Mouse (Mus musculus) cerebral cortex, adult 2 months (tissue): ENCODE measurements around the gene Clcnka.

Experiments
- WGBS: fragments of 180-500 bp; shearing (Covaris S2); methylation state at CpG from one replicate; pipeline ENCODE4 v1.1.7; 2018; 5-methylcytosine and 5-hydroxymethylcytosine counted together

The Clcnka gene

DNA sequence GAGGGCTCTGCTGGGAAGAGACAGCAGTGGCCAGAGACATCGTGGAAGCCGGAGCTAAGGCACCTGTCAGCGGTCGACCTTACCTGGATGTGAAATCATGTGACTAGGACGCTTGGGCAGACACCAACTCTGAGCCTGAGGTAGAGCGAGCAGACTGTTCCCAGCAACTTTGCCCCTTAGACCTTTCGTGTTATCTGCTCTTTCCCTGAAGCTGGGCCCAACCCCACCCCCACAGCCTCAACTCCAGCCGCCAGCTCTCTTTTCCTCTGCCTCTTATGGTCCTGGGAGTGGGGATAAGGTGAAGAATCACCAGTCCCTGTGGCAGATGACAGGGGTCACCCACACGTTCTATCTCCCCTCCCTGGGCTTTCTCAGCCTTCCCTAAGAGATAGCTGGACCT is 22.4 kb upstream of the Clcnka start:
- WGBS, result 77% methylated on average over 9 of the region's 9 CpGs

GRCm38 (mm10) chr4:141420192-141420829 is 21.8 kb upstream of the Clcnka start, which contains the start of gene Hspb7:
TSS of gene Hspb7 (plus strand) at chr4:141420779.
- WGBS, result 47% methylated on average over 9 of the region's 9 CpGs

GRCm38 (mm10) chr4:141419398-141420191 is 21.1 kb upstream of the Clcnka start:
- WGBS, result 62% methylated on average over 27 of the region's 27 CpGs

DNA sequence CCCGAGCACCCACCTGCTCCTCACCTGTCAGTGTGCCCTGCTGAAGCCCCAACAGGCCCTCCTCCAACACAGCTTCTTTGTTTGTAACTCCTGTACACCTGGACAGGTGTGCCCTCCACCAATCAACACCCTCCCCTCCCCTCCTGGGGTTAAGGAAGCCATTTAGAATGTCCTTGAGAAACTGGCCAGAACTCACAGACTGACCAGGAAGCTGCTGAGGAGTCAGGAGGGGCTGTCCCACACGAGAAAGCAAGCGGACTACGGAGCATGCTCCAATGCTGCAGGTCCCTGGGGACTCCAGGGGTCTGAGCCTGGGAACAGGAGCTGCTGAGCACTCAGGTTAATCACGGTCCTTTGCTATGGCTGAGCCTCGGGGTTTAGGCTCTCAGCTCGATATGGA is 17.4 kb upstream of the Clcnka start, which contains the start of gene Clcnkb:
Clcnkb (minus strand) TSS at position 91 of the 400 bp plus-strand sequence.
- WGBS, result 73% methylated on average over 7 of the region's 7 CpGs

GRCm38 (mm10) chr4:141411430-141411992 is 13.0 kb upstream of the Clcnka start:
- 27% methylated on average over 22 of the region's 22 CpGs for WGBS

- WGBS, result 90% methylated on average over 3 of the region's 3 CpGs
Observed at GRCm38 (mm10) chr4:141408577-141408976, 10.1 kb upstream of the Clcnka start.

- WGBS, result 42% methylated on average over 14 of the region's 14 CpGs
Observed at GRCm38 (mm10) chr4:141406516-141407299, 8.2 kb upstream of the Clcnka start.

- 85% methylated on average over 3 of the region's 3 CpGs for WGBS
Observed at GRCm38 (mm10) chr4:141405314-141405622, 6.7 kb upstream of the Clcnka start.

DNA sequence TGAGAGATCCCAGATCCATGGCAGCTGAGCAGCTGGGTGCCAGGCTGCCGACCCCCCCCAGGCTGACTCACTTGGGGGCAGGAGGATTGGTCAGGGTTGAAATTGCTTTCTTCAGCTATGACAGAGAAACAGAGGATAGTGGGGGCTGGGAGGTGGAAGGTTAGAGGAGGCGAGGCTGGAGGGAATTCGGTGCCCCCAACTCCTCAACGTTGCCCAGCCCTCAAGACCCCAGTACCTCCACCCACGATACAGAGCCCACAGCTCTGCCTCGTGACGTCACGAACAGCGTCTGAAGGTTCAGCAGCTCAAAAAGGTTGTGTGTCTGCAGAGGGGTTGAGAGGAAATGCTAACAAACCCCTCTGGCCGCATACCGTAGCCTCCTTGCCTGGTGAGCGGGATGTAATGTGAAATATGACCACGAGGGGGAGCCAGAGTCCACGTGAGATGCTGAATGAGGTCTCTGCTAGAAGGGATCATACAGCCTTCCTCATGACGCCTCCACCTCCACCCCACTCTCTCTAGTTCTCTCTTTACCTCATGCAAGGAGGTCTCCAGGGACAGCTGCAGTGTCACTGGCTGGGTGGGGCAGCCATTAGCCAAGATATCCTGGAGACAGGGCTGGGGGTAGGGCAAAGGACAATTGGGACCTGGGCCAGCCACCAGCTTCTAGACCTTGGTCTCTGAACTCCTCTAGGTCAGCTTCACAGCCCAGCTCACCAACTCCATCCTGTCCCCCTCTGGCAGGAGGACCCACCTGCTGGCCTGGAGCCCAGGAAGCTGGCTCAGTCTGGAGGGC is 6.2 kb upstream of the Clcnka start:
- 11% methylated on average over 15 of the region's 15 CpGs for WGBS

- 88% methylated on average over 15 of the region's 15 CpGs for WGBS
Observed at GRCm38 (mm10) chr4:141400171-141400570, 1.6 kb upstream of the Clcnka start.

DNA sequence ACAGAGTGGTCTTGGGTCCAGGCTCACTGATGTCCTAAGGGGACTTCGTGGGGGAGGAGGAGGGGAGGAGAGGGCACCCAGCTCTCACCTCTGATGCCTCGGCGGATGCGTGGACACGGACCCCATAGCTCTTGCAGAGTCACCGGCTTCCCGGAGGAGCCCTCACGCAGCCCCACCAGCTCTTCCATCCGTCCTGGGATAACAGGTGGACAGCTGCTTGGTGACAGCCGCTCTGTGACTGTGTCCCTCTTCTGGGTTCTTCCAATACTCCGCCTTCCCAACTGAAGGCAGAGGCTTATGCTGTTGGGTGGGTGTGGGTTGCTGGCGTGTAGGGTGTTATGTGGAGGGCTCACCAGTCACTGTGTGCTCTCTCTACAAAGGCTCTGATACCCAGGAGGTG is 663 bp downstream of the Clcnka start:
- WGBS, result 72% methylated on average over 12 of the region's 12 CpGs

DNA sequence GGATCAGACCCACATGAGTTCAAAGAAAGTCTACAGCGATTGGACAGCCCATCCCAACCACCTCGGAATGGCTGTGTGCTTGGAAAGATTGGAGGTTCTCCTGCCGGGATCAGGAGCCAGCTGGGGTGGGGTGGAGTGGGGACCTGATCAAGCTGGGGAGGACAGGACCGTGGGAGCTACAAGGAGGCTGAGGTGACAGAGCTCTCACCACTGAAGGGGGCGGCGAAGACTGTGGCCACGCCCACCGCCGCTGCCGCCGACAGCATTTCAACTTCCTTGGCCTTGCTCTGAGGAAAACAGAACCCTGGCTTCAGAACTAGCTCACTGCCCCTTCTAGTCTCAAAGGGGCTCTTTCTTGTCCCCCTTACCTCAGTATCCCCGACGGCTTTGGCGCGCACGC is 3.8 kb downstream of the Clcnka start:
- WGBS, result 32% methylated on average over 16 of the region's 16 CpGs

DNA sequence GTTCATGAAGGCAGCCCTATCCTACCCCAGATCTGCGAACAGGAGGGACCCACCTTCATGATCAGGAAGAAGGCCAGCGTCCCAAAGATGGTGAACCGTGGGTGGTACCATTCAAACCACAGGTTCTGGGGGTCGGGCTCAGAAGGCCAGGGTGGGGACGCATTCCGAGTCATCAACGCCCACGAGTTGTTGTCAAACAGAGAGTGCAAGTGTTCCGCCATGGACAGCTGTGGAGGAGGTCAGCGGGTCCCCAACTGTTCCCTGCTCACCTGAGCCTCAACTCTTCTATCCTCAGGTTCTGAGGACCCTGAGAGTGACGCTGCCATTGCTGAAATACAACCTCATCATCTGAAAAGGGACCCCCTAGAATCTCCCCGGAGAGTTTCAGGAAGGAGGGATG is 7.2 kb downstream of the Clcnka start:
- WGBS, result 84% methylated on average over 12 of the region's 12 CpGs

- 80% methylated on average over 18 of the region's 18 CpGs for WGBS
Observed at GRCm38 (mm10) chr4:141389366-141390150, 9.0 kb downstream of the Clcnka start.

GRCm38 (mm10) chr4:141387933-141388332 is 10.6 kb downstream of the Clcnka start:
- 63% methylated on average over 5 of the region's 5 CpGs for WGBS

DNA sequence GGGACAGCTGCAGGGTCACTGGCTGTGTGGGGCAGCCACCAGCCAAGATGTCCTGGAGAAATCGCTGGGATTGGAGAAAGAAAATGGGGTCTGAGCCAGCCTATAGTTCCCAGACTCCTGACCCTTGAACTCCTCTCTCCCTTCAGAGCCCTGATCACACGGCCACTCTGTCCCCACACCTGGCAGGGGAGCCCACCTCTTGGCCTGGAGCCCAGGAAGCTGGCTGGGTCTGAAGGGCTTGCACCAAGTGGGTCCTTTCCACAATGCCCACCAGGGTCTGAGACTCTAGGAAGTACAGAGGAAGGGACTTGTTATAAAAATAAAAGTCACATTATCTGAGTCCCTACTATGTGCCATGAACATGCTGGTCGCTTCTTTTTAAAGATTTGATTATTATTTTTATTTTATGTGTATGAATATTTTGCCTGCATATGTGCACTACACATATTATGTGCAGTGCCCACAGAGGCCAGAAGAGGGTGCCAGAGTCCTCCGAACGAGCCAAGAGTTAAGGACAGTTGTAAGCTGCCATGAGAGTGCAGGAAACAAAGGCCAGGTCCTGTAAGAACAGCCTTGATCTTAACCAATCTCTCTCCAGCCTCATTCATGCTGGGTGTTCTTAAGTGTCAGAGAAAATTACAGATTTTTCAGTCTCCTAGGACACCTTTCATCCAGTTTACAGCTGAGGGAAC is 11.3 kb downstream of the Clcnka start:
- WGBS, result 15% methylated on average over 5 of the region's 5 CpGs

GRCm38 (mm10) chr4:141386150-141386549 is 12.4 kb downstream of the Clcnka start:
- WGBS, result 78% methylated on average over 7 of the region's 7 CpGs

DNA sequence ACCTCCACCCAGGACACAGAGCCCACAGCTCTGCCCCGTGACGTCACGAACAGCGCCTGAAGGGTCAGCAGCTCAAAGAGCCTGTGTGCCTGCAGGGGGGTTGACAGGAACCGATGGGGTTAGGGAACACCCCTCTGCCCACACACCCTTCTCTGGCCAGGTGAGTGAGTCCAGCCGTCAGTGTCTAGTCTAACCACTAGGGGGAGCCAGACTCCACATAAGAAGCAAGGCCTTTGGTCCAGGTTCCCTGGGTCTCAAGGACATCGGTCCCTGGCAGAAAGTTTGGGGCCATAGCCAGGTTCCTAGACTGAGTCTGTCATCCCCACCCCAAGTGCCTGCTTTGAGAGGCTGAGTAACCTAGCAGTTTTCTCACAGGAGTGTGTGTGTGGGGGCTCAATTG is 13.2 kb downstream of the Clcnka start:
- 0% methylated on average over 7 of the region's 7 CpGs for WGBS

GRCm38 (mm10) chr4:141382406-141382805 is 16.1 kb downstream of the Clcnka start:
- 32% methylated on average over 25 of the region's 25 CpGs for WGBS

DNA sequence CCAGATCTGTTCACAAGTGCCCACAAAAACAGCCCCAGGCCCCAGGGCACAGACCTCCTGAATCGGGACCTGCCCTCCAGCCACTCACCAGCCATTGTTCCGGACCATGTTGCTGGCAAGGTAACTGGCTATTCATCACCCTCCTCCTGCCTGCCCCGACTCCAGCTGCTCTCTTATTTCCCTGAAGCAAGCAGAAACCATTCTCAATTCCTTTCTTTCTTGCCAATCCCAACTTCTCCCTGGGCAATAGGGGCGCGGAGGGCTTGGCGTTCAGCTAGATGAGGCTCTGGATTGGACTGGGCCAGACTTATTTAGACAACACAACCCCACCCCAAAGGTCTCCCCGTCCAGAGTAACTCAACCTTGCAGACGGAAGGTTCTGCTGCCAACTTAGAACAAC is 18.9 kb downstream of the Clcnka start:
- WGBS, result 57% methylated on average over 8 of the region's 8 CpGs
